Mouse (Mus musculus): ENCODE data around the gene Ttll13.

Gene Ttll13

DNA sequence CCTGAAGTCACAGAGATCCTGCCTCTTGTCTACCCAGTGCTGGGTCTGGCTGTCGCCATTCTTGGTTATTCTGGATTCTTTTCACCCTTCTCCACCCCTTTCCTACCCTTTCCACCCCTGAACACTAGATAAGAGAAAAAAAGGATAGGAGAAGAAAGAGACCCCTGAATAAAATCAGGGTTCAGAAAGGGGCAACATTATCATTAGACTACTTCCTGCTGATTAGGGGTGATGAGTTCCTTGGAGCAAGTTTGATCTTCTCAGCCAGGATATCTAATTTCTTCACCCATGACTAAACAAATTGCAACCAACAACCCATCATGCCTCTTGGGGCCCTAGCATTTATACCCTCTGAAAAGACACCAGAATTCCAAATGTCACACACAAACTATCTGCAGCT, 21.6 kb downstream of the Ttll13 start:
- DNase-seq (ENCODE audit: low spot score): no peak

DNA sequence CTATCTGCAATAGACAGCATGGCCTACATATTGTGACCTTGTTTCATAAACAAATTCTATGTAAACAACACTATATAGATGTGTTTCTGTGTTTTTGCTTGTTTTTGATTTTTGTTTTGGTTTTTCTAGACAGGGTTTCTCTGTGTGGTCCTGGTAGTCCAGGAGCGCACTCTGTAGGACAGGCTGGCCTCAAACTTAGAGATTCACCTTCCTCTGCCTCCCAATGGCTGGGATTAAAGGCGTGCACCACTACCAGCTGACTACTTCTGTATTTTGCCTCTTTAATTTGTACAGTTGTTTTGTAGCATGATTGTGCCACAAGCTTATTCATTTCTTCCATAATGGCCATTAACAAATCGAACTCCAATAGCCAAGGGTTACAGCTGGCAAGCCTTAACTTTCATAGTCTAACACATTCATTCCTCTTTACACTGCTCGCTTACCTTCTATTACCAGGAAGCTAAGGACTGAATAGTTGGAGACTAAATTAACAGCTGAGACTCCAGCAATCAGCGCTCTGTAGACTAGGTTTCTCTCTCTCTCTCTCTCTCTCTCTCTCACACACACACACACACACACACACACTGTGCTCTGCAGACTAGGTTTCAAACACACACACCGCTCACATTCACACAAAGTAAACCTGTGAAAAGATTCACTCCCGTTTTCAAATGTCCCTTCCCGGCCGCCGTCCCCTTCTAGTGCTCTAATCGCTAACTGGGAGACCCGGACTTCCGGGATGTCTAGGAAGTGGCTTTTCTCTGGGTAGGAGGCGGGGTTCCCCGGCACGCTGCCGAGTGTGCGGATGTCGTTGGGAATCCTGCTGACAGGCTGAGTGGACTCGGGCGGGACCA, 22.9 kb downstream of the Ttll13 start, which contains the start of gene Vps33b:
Vps33b (plus strand) TSS at position 753 of the 854 bp plus-strand sequence.
- DNase-seq (ENCODE audit: low spot score): peak; percentile 98

DNA sequence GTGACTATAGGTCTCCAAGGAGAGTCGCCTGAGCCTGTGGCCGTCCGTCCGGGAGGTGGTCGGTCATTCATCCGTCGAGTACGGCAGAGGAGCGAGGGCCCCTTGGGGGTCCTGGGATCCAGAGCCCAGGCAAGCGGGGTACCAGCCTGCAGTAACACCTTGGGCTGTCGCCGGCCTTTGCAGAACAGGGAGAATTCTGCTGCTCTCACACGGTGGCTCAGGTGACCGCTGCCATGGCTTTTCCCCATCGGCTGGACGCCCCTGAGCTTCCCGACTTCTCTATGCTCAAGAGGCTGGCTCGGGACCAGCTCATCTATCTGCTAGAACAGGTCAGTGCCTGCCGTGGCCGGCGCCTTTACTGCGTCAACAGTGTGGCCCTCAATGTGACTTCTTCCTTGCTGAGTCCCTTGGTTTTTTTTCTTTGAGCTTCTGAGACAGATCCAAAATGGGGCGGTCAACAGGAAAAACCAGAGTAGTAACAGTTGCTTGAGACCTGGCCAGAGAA, 23.6 kb downstream of the Ttll13 start:
- DNase-seq (ENCODE audit: low spot score): peak; percentile 37

DNA sequence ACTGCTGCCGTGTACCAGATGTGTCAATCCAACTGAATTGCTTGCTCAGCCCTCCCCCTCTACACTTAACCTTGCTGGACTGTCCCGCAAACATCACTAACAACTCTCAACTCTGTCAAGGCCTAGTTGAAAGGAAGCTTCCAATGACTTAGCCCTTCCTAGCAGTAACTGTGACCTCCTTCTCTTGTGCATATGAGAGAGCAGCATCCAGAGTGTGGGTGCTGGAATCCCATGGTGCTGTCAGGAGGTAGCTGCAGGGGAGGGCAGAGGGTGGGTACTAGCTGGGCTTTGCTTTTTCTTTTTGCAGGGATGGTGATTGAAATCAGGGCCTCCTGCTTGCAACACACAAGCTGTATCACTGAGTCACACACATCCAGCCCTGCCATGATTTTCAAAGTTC, 27.3 kb downstream of the Ttll13 start:
- DNase-seq (ENCODE audit: low spot score): no peak

DNA sequence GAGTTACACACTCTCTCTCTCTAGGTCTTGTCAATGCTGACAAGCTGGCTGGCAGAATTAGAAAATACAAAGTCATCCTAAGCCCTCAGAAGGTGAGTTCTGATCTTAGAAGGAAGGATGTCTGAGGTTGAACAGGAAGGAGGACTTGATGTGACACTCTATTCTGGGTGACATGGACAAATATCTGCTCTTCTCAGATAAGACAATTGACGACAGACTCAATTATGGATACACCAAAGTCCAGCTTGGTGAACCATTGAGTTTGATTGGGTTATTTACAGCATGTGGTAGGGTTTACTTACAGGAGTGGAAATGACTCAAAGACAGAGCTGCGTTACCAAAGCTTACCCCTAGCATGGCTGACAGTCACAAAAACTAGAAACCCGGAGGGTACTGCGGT, 30.2 kb downstream of the Ttll13 start:
- no peak for DNase-seq (ENCODE audit: low spot score)

DNA sequence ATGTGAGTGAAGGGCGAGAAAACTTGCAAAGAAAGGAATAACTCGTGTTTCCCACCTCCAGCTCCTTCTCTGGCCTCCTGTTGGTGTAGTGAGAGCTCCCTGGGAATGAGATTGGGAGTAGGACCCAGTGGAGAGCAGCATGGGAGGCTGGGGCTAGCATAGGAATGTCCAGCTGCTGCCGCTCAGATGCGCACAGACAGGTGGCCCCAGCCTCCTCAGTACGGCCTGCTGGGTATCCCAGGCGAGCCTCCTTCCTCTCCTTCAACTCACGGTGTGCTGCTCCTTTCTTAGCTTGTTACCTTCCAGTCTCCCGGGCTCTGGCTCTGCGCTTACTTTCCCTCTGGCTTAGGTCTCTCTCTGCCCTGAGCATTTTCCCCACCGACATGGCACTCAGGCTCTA, 33.9 kb downstream of the Ttll13 start:
- no peak for DNase-seq (ENCODE audit: low spot score)

DNA sequence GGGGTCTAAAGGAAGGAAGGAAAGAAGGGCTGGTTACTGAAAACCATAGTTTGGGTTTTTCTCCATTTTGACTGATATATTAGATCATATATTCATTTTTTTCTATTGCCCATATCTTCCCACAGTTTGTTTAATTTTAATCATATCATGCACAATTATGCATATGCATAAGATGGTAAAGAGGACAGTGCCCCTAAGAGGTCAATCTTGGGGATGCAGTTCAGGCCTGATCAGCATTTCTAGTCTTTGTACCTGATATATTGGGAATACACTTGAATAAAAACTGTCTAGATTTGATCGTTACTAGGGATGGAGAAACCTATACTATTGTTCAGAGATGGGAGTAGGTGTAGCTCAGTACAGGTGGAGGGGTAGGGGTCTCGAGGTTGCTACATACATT, 34.8 kb downstream of the Ttll13 start:
- no peak for DNase-seq (ENCODE audit: low spot score)

DNA sequence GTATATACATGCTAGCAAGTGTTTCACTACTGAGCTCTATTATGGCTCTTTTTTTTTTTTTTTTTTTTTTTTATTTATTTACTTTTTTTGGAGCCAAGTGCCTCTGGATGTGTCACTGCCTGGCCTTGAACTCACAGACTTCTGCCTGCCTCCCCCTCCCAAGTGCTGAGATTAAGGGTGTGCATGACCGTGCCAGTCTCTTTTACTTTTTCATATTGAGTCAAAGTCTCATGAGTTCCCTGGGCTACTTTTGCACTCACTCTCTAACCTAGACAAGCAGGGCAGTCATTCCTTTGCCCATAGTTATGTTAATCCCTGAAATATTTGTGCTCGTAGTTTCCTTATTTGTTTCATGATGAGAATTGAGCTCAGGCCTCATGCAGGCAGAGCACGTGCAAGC, 35.5 kb downstream of the Ttll13 start:
- no peak for DNase-seq (ENCODE audit: low spot score)

DNA sequence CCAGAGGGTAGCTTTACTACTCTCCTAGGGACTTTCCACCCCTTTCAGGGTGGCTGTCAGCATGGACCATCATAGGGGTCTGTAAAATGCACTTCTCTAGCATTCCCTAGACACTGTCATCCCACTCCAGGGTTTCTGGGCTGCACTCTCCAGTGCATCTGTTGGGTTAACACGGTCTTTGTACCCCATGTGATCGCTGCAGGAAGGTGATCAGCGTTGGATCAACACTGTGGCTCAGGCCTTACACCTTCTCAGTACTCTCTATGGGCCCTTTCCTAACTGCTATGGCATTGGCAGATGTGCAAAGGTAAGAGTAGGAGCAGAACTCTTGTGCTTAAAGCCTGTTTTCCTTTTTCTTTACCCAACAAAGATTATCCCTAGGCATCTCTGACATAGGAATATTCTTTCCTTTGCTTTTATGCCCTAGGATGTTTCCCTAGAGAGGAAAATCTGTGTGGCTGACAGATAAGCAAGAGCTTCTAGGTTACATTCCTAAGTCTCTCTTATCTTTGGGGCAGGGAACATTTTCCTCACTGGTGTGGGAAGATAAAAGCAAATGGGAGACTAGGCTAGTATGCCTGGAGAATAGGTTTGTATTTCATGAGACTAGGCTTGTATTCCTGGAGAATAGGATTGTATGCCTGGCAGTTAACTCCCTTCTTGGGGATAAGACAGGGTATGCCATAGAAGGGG, 37.2 kb downstream of the Ttll13 start:
- DNase-seq (ENCODE audit: low spot score): no peak

DNA sequence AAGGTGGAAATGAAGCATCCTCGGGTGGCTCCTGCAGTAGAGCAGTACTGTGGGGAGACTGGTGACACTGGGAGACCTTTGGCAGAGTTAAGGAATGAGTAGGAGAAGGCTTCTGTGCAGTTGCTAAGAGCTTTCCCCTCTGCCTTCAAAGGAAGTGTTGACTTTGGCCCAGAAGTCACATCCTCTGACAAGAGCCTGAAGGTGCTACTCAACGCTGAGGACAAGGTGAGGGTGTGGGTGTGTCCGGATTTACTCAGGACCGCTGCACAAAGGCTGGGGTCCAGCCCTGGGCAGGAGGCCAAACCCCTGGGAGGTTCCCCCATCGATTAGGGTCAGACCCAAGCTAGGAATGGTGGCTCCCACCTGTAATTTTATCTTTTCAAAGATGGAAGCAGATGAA, 38.2 kb downstream of the Ttll13 start:
- DNase-seq (ENCODE audit: low spot score): no peak

DNA sequence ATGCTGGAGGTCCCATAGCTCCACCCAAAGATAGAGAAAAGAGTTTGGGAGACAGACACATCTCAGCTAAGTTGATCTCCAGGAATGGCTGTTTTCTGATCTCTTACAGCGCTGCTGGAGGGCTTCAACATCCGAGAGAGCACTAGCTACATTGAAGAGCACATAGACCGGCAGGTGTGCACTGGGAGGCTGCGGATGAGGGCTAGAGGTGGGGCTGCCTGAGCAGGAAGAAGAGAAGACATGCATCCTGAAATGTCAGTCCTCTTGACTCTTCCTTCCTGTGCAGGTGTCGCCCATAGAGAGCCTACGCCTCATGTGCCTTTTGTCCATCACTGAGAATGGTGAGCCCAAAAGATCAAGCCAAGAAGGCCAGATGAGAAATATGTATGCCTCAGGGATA, 39.5 kb downstream of the Ttll13 start:
- no peak for DNase-seq (ENCODE audit: low spot score)

DNA sequence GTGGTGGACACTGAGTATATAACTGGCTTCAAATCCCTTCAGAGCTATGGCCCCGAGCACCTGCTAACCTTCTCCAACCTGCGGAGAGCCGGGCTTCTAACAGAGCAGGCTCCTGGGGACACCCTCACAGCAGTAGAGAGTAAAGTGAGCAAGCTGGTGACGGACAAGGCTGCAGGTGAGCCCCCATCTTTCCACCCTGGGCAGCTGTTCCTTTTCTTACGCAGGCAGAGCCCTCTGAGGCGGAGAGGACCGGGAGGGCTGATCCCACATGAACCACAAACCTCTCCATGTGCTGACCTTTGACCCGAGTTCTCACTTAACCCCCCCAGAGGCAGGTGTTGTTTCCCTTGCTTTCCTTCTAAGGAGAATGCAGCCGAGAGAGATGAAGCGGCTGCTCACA, 41.6 kb downstream of the Ttll13 start:
- no peak for DNase-seq (ENCODE audit: low spot score)

DNA sequence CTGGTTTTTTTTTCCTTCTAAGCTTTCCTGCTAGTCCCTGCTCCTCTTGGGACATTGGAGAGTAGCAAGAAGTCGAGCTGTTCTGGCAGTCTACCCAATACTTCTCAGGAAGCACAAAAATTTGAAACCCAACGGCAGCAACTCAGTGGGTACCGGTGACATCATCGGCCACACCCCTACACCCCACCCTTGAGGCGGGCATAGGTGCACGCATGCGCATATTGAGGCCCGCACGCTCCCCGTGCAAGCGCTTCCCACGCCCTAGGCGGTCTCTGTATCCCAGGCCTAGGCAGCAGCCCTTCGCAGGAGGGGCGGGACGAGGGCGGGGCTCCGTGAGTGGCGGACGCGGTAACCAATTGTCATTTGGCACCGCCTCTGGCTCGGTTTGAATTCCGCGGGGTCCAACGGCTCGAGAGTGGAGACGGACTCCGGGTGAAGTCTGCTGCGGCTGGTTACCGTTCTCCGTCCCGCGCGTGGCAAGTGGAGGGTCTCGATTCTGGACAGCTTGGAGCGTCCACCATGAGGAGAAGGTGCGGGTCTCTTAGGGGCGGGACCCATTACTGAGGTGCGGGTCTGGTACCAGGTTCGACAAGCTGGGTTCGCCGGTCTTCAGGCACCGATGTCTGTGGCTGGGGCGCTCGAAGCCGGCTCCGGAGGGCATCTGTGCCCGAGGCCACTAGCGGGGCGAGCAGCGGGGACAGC, 48.0 kb downstream of the Ttll13 start, which contains the start of gene Prc1:
Prc1 (plus strand) TSS at position 389 of the 702 bp plus-strand sequence.
- peak; percentile 99 for DNase-seq (ENCODE audit: low spot score)

DNA sequence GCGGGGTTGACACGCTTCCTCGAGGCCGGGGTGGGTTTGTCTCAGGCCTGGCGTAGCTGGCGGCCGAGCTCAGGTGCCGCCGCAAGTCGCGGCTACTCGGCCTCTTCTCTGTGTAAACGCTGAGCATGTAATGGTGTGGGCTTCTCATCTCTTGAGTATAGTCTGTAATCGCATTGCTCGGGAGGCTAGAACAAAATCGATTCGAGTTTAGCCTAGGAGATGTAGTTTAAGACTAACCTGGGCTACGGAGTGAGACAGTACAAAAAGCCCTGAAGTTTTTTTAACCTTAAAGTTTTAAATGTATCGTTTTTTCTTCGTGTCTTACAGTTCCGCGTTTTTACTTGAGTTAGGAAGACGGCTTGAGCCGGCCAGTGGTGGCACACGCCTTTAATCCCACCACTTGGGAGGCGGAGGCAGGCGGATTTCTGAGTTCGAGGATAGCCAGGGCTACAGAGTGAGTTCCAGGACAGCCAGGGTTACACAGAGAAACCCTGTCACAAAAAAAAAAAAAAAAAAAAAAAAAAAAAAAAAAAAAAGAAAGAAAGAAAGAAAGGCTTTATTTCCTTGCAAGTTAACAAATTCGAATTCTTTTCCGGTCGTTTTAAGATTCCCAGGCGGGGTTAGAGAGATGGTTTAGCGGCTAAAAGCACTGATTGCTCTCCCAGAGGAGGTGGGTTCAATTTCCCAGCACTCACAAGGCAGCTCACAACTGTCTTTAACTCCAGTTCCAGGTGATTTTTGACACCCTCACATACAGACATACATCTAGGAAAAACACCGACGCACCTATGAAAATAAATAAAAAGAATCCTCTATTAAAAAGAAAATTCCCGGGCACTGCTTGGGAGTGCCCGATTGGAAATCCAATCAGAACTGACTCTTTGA, 48.8 kb downstream of the Ttll13 start:
- peak; percentile 71 for DNase-seq (ENCODE audit: low spot score)

DNA sequence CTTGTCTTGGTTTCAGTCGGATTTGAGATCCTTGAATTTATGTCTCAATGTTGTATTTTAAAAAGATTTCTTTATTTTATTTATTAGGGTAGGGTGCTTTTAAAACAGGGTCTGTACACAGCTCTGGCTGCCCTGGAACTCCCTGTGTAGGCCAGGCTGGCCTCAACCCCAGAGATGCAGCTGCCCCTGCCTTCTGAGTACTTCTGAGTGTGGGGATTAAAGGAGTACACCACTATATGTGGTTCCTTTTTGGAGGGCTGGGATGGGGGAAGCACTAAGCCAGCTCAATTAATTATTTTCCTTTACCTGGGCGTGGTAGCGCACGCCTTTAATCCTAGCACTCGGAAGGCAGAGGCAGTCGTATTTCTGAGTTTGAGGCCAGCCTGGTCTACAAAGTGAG, 50.3 kb downstream of the Ttll13 start:
- DNase-seq (ENCODE audit: low spot score): no peak

DNA sequence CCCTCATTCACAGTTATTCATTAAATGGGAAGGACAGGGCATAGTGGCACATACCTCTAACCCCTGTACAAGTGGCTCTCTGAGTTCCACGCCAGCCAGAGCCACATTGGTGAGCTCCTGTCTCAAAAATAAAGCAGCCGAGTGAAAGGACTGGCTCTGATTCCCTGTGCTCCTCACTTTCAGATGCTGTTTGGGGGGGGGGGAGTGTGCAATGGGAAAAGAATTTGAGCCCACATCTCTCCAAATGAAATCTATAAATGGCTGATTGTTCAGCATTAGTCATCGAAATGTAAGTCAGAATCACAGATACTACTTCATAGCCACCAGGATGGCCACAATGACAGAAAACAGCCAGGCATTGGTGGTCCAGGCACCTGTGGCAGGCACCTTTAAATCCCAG, 50.9 kb downstream of the Ttll13 start:
- no peak for DNase-seq (ENCODE audit: low spot score)

DNA sequence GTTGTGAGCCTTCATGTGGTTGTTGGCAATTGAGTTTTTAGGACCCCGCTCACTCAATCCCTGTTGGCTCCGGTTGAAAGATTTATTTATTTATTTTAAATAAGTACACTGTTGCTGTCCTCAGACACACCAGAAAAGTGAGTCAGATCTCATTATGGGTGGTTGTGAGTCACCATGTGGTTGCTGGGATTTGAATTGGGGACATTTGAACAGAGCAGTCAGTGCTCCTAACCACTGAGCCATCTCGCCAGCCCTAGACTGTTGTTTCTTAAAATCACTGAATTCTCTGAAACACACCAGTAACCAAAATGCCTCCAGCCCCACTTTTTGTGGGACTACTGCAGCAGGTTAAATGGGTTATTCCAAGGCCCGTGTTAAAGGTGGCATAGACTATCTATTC, 52.6 kb downstream of the Ttll13 start:
- no peak for DNase-seq (ENCODE audit: low spot score)

DNA sequence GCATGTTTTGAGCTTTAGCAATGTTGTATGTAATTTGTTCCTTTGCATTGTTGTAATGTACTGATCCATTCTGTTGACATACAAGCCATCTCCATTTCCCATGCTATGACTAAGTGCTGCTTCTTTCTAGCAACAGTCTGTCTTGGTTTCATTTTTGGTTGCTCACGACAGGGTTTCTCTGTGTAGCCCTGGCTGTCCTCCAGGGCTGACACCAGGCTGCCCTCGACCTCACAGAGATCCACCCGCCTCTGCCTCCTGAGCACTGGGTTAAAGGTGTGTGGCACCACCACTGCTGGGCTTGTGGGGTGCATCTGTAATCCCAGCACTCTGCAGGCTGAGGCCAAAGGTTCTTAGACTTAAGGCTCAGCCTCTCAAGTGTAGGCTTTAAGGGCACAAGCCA, 53.4 kb downstream of the Ttll13 start:
- DNase-seq (ENCODE audit: low spot score): no peak

DNA sequence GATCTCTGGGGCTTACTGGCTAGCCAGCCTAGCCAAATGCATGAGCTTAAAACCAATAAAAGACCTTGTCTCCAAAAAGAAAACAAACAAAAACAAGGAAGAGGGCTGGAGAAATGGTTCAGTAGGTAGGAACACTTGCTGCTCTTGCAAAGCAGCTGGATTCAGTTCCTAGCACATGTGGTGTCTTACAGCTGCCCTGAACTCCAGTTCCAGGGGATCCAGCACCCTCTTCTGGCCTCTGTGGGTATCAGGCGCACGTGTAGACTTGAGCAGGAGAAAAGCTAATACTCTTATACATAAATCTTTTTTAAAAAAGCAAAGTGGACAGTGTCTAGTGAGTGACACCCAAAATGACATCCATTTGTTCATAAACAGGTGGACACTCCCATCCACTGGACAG, 55.3 kb downstream of the Ttll13 start:
- DNase-seq (ENCODE audit: low spot score): no peak

DNA sequence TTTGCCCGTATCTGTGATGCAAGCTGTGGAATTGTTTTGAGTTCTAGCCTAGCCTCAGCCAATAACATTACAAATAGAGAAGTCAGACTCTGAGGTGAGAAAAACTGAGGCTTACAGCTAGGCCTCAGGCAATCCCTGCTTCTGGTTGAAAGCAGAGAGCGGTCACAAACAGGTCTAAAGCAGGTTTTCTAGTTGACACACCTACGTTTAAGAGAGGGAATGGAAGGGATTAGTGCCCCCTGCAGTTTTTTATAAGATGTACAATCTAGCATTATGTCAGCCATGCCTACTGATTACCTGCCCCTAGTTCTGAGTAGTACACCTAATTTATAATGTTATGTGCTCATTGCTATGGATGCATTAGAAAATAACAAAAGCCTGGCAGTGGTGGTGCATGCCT, 61.6 kb downstream of the Ttll13 start:
- DNase-seq (ENCODE audit: low spot score): no peak

All from embryo, embryonic 10.5 days (tissue).